Mouse (Mus musculus) lung, adult 2 months (tissue): ENCODE data around the gene Lingo4.

Source experiments
- CTCF ChIP-seq: fragments of 200-500 bp; IDR thresholded peaks from 2 replicates; pipeline ENCODE4 v1.5.1; 2011; ENCODE audit warnings: mild to moderate bottlenecking, low read length, control low read depth; ENCODE audit not compliant: insufficient read depth
- POLR2A ChIP-seq: fragments of 200-500 bp; IDR thresholded peaks from 2 replicates; pipeline ENCODE4 v1.6.1; 2011; ENCODE audit warnings: low read depth, mild to moderate bottlenecking, control low read depth, low read length, borderline replicate concordance; ENCODE audit errors: extremely low read depth

DNA sequence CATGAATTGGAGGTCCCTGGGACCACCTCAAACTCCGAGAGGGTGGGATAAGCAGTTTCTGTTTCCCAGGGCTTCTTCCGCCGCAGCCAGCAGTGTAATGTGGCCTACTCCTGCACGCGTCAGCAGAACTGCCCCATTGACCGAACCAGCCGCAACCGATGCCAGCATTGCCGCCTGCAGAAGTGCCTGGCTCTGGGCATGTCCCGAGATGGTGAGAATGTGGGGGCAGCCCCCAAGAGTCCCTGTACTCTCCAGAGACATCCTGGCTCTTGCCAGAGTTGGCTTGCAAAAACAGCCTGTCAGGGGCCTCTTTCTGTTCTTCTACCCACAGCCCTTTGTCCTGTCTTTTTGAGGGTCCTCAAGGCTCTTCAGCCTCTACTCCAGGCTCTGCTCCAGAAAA is 10.9 kb upstream of the Lingo4 start:
- TF ChIP-seq CTCF (no peak), POLR2A (no peak)
